Mouse (Mus musculus): ENCODE measurements around the gene Pheta1.

Gene Pheta1

DNA sequence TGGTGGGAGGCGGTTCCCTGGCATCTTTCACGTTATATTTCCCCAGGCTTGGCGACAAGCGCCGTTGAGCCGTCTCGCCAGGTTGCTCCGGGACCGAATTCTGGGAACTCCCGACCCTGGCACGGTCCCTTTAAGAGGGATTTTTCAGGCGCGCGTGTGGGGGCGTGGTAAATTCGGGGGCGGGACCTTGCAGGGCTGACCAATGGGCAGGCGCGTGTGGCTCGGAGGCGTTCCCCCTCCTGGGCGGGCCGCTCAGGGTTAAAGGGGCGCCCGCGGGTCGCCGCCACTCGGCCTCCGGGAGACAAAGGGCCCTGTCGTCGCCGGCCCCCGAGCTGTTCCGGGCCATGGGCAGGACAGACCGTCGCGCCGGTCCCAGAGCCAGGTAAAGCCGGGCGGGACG is at the start of gene Pheta1:
TSS of gene Pheta1 (plus strand) at position 242 of the 400 bp plus-strand sequence.
- peak; percentile 91 for DNase-seq

DNA sequence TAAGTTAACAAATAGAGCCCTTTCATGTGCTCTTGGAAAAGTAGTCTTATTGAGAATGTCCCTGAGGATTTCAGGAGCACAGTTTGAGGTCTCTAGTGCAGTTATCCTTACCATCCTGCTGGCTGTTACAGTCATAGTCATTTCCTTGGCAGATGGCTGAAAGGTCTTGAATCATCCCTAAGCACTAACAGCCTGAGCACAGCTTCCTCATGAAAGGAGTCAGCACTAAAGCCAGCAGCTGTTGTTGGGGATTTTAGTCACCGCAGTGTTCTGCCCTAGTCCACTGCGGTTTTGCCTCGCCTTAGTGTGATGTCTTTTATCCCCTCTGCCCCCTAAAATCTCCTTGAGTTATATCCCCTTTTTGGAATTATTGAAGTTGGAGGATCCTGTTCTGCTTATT is 41.6 kb upstream of the Pheta1 start:
- DNase-seq = no peak

DNA sequence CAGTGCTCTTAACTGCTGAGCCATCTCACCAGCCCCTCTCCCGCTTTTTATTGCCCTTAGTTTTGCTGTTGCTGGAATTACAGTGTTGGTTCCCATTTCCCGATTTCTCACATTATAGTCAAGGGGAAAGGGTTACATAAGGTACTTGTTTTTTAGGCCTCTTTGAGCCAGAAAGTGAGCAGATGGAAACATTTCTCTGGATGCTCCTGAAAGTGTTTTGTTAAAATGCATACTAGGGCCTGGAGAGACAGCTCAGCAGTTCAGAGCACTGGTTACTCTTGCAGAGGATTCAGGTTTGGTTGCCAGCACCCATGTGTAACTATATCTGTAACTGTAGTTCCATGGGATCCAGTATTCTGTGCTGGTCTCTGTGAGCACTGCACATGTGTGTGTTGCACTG is 40.6 kb upstream of the Pheta1 start:
- DNase-seq = no peak

DNA sequence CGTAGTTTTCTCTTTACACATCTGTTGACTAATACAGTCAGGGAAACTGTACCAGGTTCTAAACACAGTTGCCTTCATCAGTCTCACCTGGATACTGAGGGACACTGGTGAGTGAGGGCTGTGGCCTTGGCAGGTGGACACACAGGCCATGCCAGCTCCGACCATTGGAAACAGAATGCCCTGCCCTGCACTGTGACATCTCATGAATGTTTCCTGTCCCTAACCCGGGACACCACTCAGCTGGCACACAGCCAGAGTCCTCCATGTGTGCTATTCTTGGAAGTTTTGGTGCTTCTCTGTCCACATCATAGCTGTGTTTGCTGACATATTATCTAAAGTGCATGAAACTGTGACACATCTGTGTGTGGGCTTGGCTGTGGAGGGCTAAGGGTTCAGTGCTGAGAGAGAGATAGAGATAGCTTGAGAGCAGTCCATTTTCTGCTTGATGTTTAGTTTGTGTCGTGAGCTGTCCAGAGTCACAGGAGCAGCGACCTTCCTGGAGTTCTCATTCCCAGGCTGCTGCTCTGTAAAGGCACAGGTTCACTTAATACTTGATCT is 39.0 kb upstream of the Pheta1 start:
- no peak for DNase-seq

DNA sequence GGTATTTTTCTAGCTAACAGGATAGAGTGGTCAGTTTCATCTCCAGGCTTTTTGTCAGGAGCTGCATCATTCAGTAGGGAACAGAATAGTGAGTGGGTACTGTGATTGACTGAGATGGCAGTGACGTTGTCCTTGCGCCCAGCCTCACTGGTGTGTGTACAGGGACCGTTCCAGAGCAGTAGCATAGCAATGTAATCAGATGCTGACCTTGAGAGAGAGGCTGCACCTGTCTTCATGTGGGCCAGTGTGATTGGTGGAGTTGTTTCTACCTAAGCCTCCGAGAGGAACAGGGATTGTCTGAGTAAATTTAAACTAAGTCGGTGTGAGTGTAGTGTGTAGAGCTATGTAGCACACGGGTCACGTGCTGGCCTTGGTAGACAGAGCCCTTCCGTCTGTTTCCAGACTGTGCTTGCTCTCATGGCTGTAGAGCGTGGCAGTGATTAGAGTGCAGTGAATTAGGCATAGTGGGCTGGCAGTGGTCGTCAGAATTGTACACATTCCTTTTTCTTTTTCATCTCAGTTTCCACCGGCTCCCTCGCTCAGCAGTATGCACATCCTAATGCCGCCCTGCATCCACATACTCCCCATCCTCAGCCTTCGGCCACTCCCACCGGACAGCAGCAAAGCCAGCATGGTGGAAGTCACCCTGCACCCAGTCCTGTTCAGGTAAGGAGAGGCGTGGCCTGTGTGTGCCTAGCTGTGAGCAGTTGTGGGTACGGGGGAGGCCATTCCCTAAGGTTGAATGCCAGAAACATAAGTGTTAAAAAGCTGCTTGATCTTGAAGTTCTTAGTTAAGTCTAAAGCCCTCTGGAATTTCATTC is 38.2 kb upstream of the Pheta1 start:
- DNase-seq = no peak

DNA sequence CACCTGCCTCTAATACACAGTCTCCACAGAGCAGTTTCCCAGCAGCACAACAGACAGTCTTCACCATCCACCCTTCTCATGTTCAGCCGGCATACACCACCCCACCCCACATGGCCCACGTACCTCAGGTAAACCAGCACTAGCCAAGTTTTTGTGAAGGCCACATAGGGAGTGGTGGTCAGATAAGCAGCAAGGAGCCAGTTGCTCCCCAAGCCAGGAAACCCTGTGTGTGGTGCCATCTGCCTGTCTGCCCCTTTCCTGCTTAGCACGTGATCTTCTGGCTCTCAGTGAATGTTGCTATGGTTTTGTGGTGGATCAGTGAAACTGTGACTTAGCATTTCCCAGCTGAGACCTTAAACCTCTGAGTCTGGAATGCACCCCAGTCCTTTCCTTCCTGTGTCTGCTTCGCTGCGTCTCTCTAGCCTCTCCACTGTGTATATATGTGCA is 37.3 kb upstream of the Pheta1 start:
- peak; percentile 62 for DNase-seq

DNA sequence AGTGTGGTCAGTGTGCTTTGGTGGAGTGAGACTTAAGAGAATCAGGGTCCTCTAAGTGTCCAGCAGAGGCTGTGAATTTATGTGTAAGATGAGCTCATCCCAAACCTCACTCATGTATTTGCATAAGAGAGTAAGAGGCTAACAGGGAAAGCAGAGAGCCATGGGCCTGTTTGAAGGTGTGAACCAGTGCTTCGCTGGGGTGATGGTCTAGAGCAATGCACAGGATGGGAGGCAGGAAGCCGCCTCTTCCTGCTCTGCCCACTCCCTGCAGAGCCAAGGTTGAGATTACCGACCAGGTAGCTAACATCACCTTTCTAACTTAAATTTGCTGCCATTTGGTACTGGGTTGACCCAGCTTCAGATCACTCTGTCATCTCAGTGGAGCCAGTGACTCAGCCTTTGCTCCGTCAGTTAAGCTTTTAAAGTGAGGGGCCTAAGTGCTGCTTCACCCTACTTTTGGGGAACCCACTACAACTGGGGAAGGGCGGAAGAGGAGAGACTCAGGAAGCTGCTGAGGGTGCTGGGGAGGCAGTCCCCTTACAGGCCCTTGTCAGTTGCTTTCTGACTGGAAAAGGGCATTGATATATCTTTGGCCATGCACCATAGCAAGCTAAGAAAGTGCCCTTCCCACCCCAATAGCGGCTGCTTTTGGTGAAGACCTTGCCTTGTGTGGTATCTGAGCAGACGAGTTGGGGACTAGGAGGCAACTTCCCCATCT is 36.1 kb upstream of the Pheta1 start:
- no peak for DNase-seq

DNA sequence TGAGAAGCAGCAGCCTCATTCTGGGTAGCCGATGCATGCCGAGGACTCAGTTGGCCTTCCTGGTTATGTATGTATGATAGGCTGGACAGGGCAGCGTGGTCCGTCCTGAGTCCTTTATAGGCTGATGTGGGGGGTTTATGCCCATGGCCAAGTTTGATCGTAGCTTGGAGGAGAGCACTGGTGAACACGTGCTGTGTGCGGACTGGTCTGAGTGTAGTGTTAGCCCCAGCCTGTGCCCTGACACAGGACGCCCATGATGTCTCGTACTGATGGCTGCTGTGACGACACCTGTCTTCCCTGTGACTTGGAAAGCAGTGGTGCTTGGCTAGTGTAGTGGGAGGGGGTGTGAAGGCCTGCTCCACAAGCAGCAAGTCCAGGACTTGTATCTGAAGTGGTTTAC is 35.0 kb upstream of the Pheta1 start:
- no peak for DNase-seq

DNA sequence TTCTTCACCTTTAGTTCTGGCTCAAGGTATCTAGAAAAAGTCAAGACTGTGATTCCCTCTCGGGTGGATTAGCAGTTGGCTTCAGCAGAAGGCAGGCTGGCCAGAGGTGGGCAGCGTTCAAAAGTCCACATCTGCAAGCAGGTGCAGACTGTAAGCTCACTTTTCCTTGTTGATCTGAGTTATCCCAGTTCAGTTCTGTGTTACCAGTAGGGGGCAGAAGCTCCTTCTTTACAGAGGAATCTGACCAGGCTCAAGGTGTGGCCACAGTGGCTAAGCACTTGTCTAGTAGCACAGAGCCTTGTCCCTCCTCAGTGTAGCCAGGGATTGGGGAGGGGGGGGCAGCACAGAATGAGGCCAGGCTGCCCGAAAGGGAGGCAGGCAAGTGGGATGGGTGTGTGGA is 33.7 kb upstream of the Pheta1 start:
- peak; percentile 78 for DNase-seq

DNA sequence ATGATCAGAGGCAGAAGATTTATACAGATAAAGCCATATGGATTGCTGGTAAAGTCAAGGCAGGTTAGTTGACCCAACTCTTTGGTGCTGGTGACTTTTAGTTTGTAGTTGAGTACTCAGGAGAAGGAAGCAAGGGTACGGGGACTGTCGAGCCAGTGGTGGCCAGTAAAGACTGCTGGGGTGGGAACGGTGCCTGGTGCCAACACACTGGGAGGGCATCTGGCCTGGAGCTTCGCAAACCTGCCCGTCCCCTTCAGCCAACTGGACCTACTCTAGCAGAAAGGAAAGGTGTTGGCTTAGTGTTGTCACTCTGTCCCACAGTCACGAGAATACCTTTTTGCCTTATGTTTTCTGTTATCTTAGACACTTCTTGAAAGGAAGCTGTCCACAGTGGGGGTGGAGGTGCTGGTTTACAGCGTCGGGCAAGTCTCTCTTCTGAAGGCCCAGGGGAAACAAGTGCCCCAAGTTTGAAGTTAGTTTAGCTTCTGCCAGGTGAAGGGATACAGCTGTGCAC is 32.9 kb upstream of the Pheta1 start:
- no peak for DNase-seq

DNA sequence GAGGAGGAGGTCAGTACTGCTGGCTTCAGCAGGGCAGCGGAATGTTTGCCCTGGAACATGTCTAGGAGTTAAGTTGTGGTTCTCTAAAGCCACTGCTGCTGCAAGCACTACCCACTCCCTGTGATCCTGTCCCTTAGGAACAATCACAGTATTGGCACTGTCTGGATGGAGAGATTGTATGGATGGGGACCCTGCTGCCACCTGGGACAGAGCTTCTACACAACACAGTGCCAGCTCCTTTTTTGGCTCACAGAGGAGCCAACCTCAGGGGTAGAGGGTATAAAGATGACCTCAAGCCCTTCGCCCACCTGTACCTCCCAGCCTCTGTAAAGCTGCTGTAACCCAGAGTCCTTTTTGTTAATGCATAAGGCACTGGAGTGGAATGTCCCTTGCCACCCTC is 32.2 kb upstream of the Pheta1 start:
- no peak for DNase-seq

DNA sequence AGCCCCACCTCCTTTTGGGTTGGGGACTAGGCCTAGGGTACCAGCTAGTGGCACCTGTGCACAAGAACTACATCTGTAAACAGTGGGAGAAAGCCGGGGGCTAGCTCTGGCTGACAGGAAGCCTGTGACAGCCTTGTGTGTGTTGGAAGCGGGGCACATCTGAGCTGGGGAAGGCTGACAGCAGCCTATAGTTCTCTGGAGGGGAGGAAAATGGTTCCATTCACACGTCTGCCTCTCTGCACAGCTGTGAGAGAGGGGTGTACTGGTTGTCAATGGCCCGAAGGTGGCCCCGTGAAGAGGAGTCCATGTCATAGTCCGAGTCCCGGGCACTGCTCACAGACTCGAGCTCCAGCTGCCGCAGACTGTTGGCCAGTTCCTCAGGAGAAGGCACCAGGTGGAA is 31.2 kb upstream of the Pheta1 start:
- peak; percentile 13 for DNase-seq

DNA sequence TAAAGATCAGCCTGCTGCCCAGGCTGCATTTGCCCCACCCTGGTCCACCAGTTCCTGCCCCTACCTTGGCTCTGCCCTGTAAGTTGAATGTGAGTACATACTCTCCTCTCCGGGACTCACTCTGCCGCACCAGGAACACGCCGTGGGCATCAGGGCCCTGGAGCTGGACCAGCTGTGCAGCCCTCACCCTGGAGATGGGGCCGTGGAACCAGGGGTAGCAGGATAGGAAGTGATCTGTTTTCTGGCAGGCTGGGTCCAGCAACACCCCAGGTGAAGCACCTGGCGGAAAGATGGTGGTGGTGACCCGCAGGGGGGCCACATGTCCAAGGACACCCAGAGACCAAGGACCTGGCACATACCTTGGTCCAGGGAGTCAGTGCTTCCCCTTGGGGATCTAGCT is 30.4 kb upstream of the Pheta1 start:
- peak; percentile 6 for DNase-seq

DNA sequence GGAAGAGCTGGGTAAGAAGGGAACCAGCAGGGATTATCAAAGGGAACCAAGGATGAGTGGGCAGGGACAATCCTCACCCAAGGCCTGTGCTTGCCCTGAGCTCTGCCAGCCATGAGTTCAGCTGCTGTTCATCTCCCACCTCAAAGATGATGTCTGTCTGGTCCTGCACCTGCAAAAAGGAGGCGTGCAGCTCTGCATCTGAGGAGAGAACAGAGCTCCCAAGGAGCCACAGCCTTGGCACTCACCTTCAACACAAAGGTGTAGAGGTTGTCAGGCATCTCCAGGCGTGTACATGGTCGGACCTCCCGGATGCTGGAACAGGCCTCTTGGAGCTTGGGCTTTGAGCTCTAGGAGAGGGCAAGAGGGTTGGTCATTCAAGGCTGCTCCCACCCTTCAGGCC is 29.9 kb upstream of the Pheta1 start:
- DNase-seq = no peak

DNA sequence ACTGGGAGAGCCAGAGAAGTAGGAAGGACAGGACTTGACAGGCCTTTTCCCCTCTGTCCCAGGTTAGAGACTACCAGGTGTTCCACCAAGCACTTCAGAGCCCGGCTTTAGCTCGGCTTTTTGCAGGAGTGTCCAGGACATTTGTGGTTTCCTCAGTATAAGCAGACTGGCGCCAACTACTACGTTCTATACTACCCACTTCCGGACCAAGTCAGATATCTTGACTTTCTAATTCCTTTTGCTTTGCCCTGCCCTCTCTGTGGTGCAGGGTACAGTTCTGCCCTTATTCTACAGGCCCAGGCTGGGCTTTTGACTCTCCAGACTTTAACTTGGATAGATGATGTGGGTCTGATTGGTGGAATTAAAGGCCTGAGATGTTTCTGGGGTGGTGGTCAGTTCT is 29.2 kb upstream of the Pheta1 start:
- no peak for DNase-seq

DNA sequence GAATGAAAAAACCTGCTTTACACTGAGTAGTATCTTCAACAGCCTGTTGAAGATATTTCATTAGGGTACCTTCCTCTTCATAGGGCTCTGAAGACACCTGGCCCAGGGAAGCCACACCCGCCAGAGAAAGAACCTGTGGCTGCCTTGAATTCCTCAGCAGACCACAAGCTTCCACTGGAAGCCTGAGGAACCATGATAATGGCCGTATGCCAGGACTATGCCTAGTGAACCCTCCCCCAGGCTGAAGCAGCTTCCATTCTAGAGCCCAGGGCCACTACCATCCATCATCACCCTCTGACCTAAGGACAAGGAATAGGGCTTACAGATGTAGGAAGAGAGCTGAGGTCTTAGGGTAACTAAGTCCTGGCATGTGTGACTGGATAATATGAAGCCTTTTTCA is 28.6 kb upstream of the Pheta1 start:
- no peak for DNase-seq

DNA sequence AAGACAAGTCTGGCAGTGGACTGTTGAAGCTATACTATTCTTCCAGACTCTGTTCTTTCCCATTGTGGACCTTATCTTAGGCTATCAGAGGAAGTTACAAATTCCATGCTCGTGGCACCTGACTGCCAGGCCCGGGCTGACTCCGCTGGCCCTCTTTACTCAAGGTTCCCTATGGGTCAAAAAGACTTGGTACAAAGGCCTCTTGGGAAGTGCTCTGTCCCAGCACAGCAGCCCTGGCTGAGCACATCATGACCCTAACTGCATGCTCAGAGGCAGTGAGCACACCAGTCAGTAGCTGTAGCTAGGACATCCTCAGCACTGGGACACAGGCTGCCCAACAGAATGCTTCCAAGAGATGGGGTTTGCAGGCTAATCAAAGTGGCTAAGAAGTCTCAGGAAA is 28.1 kb upstream of the Pheta1 start:
- DNase-seq = no peak

DNA sequence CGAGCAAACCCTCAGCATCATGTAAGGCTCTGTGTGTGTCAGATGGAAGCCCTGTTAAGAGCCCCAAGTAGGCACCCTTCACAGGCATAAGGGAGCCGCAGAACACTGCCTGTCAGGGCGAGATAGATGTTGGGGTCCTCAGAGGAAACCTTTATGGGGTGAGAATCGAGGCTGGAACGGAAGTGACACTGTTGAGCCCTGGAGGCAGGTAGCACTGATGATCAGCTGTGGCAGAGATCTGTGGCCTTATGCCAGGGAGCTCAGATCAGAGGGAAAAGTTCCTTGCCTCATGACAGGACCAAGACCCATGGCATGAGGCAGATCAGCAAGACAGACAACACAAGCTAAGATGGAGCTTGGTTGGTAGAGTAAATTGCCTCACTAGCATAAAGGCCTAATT is 27.7 kb upstream of the Pheta1 start:
- no peak for DNase-seq

DNA sequence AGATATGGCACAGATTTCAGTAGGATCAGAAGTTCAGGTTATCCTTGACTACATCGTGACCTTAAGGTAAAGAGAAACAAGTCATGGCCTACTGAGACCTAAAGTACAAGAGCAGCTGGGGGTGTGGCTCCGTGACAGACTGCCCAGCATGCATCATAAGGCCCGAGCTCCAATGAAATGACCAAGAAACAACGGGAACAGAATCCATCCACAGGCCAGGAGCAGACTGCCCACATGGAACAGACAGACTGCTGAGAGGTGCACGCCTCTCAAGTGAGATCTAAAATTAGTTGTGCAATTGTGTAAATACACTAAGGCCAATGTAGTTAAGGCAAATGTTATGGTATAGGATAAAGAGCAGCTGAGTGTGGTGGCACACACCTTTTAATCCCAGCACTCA is 27.2 kb upstream of the Pheta1 start:
- no peak for DNase-seq

DNA sequence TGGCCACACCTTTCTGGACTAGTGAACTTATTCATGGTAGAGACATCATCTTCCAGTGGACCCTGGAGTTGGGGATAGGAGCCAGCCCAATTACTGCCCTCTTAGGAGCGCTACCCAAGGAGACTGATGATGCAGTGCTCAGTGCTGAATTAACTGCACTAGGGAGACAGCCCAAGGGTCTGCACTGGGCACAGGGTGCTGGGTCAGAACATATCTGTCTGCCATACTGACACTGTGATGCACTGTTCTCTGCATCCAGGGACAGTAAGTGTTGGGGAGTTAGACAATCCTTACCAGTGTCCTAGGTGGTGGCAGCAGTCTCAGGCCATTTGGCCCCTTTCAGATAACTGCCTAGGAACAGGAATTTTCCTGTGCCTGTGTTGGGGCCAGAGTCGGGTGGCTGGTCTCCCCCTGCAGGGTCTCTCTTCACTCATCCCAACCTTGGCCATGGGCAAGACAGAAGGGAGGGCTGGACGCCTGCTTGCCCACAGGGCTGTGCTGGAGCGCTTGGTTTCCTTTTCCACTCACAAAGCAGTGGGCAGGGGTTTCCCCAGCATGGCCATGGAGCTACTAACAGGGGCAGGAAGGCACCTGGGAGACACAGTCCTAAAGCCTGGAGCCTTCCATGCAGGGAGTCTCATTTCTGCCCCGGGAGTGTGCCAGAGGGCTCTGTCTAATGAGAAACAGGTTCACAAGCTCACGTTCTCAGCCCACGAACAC is 25.8 kb upstream of the Pheta1 start:
- DNase-seq = no peak

DNA sequence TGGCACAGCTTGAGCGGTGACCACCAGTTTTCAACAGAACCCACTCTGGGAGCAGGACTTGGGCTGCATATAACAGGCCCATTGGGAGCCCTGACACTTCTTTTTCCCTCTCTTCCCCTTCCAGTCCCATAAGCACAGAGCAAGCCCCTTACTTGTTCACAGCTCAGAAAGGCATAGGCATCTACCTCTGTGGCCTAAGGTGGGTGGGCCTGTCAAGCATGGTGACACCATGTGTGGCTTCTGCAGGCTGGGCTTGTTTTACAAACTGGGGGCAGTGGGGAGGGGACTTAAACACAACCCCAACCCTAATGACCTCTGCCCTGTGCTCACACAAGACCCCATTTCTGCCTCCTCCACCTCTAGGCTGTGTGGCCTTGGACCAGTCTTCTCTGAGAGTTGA is 25.1 kb upstream of the Pheta1 start:
- DNase-seq = no peak

DNA sequence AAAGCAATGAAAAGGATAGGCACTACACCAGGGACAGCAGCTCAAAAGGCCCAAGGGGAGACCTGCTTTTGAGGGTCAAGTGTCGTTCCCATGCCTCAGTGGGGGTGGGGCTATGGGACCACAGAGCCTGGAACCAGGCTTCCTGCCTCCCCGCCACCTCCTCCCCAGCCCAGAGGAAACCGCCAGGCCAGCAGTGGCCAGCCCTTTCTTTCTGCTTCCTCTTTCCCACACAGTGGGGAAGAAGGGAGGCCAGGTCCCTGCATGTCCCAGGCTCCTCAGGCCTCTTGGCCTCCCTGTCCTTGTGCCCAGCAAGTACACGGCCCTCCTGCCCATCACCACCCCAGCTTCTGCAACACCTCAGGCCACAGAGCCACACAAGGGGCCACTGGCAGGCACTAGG is 24.7 kb upstream of the Pheta1 start:
- no peak for DNase-seq

DNA sequence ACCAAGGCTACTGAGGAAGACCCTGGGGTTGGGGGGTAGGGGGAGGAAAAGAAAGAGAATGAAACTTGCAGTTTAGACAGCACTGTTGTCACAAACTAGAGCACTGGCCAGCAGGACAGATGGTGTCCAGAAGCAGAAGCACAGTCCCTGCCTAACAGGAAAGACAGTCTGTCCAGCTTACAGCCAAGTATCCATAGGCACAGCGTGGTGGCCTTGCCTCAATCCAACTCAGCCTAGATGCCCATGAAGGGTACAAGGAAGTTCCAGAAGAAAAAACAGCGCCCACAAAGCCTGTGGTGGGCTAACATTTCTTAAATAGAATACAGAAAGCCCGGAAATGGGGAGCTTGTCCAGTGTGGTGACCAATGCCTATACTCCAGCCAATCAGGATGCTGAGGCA is 23.2 kb upstream of the Pheta1 start:
- DNase-seq = no peak

Measured in layer of hippocampus, adult 9-11 months (tissue).